Mouse (Mus musculus) cerebellum, postnatal 25 days (tissue): ENCODE measurements around the gene Gm27021.
A peak's percentile ranks its signal among the peaks of the same experiment; 100 is the strongest.

Source experiments
- DNase-seq, 2 experiments: peaks; one replicate each; pipeline ENCODE4 v3.0.0; 2021; ENCODE audit warnings: mixed read lengths in 2 of 2

Gene Gm27021

DNA sequence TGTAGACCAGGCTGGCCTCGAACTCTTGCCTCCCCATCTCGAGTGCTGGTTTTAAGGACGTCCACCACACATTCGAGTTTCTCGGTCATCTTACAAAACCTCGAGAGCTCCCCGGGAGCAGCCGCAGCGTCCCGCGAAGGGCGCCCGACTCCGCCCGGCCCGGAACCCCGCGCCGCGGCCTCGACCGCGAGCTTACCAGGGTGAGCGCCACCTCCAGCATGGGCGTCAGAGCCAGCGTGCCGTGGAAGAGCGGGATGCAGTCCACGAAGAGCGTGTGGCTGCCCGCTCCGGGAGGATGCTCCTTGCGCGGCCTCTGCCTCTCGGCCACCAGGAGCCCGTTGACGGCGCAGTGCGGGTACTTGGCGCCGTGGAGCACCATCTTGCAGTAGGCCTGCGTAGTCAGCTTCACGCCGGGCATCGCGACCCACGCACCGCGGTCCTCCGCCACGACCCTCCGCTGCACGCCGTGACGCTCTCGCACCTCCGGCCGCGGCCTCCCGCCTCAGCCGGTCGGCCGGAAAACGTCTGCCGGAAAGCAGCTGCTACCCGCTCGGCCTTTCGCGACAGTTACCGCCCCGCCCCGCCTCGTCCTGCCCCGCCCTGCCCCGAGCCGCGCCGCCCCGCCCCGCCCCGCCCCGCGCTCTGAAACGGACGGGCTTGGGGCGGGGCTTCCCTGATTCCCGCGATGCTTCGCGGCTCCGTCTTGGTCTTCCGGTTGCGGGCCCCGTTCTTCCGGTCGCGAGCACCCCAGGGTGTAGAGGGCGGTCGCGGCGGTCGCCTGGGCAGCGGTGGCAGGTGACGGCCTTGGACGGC is at the start of gene Gm27021, which contains the start of gene Cox4i1:
TSS of gene Gm27021 (minus strand) at position 519 of the 813 bp plus-strand sequence.
TSS of gene Cox4i1 (plus strand) at position 662 of the 813 bp plus-strand sequence.
- DNase-seq: peak; percentile 94 to 98

- no peak for DNase-seq
Observed at GRCm38 (mm10) chr8:120715996-120716680, 48.3 kb upstream of the Gm27021 start.

- no peak for DNase-seq
Observed at GRCm38 (mm10) chr8:120715200-120715599, 47.3 kb upstream of the Gm27021 start.

DNA sequence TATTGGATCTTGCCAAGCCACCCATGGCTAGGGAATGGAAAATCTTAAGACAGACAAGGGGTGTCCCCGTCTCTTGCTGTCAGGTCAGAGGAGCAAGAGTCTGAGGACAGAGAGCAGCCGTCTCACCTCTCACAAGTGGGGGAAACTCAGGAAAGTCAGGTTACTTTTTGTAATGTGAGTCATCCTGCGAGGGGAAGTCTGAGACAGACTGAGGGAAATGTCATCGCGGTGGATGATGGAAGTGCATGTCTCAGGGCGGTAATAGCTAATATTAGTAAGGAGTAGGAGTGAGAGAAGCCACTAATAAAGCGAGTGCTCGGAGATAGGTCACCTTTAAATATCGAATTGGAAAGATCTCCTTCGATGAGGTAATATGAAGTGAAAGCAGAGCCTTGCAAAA is 41.3 kb upstream of the Gm27021 start:
- DNase-seq: no peak

DNA sequence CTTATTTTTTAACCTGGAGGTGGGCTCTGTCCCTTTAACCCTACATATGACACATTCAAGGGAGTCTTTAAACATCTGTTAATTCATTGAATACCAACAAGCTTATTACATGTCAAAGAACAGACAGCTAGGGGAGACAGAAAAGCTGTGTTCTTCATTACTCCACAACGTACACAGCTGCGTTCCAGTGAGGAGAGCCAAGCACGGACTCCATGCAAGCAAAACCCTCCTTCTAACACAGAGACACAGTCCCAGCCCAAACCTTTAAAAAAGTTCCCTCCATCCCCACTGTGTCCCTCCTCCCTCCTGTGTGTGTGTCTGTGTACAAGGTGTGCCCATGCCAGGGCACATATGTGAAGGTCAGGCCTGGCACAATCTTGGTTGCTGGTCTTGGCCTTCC is 38.3 kb upstream of the Gm27021 start:
- DNase-seq: no peak

DNA sequence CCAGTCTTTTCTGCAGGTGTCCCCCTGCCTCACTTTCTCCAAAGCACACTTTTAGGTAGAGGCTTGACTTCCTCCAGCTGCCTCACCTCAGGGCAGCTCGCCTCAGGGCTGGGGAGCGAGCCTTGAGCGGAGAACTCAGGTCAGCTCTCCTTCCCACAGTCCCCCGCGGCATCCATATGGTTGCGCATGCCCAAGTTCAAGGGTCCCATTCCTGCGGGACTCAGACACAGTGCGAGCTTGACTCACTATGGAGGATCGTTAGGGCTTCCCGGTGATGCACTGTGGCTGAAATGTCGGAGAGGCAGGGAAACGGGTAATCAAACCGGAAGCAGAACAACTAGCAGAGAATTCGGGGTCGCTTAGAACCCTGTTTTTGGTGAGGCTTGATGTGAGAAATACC is 37.3 kb upstream of the Gm27021 start:
- no peak for DNase-seq

DNA sequence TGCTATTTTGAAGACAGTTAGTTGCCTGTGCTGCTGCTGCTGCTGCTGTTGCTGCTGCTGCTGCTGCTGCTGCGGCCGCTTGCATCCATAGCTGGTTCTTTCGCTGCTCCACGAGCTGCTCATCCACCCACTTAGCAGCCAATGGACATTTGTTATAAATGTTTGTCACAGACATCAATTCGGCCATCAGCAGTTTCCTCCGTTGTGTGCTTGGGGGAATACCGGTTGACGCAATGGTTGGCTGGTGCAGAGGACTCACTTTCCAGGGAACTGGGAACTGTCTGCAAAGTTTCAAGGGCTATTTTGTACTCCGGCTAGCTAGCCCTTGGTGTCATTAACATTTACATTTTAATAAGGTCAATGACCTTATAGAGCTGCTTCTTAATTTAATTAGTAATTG is 36.3 kb upstream of the Gm27021 start:
- no peak for DNase-seq

- DNase-seq: peak; percentile 34 to 50
Observed at GRCm38 (mm10) chr8:120701758-120702465, 34.0 kb upstream of the Gm27021 start.

DNA sequence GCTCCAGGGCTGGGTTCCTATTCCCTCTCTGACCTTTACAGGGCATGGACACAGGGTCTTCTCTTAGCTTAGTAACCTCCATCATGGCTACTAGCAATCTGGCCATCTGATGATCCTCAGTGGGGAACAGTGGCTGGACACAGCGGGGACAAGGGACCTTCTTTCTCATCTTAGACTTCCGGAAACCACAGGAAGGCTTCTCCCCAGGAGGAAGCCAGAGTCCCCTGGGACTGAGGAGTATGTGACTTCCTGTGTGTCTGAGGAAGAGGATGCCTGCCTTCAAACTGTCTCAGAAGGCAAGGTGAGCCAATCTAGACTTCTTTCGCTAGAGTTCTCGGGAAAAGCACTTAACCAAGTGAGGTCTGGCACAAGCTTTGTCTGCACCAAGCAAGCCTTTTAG is 32.2 kb upstream of the Gm27021 start:
- DNase-seq: no peak

- no peak for DNase-seq
Observed at GRCm38 (mm10) chr8:120699565-120699964, 31.7 kb upstream of the Gm27021 start.

- no peak for DNase-seq
Observed at GRCm38 (mm10) chr8:120699079-120699478, 31.2 kb upstream of the Gm27021 start.

DNA sequence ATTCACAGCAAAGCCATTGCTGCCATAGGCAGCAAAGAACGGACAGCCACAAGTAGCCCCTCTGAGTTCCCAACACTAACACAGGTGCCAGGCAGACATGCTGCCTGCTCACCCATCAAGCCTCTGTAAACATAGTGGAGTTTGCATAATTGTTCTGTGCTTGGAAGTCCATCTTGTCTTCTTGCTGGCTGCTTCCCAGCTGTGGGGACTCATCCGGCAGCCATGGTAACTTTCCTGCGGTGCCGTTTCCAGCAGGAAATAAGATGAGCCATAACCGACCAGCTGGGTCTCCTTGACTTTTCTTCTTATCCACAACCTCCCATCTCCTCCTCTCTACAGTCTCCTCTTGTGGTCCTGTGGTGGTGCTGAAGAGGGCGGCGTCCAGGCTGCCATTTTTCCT is 30.5 kb upstream of the Gm27021 start:
- no peak for DNase-seq

DNA sequence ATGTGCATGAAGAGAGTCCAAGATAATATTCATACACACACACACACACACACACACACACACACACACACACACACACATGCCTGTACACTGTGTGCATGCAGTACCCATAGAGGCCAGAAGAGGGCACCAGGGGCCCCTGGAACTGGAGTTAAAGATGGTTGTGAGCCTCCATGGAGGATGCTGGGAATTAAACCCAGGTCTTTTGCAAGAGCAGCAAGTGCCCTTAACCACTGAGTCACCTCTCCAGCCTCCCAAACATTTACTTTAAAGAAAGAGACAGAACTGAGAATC is 30.0 kb upstream of the Gm27021 start:
- peak in 1 of 2 experiments; percentile 33 for DNase-seq

- DNase-seq: peak; percentile 40 to 65
Observed at GRCm38 (mm10) chr8:120697154-120697978, 29.5 kb upstream of the Gm27021 start.

DNA sequence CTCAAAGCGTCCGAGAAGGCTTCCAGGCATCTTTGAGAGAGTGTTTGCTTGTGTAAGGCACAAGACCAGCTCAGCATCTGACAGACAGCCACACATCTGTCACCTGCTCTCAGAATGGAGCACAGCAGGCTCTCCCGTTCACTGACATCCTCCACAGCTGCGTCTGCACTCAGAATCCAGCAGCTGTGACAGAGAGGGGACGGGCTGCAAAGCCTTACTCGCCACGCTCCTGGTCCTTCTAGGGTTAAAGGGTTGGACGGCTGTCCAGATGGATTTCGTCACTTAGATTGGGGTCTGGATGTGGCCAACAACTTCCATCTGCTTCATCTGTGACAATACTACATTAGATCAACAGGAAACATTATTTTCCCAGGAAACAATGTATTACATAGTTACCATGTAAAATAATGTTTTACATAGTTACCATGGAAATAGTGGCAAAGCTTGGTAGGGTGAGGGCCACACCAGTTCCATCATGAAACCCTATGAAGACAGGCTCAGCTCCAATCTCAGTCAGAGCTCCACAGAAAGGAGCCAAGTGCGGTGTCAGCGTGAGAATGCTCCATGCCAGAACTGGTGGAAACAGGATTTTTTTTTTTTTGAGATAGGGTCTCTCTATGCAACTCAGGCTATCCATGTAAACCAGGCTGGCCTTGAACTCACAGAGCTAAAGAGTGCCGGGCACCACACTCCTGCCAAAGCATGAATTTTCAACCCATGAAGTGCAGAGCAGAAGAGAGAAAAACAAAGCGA is 28.7 kb upstream of the Gm27021 start:
- no peak for DNase-seq

DNA sequence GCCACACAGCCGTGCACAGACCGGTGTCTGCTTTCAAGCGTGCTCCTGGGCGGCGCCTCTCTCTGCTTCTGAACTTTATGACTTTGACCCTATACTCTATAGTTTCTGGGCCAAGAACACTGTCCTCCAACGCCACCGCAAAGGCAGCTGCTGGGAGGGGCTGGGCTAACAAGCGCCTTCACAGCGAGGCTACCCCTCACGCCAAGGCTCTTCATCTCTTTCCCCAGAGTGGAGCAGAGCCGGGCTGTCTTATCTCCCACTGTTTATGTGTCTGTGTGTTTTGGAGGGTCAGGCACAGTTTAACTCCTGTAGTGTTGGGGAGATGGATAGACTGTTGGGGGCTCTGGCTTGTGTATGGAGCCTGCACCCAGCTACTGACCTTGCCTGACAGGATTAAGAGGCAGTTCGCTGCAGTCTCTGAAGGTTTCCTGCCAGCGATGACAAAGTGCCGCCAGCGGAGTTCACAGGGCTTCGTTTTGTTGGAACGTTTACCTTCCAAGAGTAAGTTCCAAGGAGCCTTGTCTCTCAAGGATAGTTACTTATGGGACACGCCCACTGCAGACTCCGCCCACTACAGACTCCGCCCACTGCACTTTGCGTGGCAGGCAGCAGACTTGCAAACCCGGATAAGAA is 26.1 kb upstream of the Gm27021 start:
- no peak for DNase-seq

GRCm38 (mm10) chr8:120692934-120693333 is 25.1 kb upstream of the Gm27021 start:
- DNase-seq: no peak

DNA sequence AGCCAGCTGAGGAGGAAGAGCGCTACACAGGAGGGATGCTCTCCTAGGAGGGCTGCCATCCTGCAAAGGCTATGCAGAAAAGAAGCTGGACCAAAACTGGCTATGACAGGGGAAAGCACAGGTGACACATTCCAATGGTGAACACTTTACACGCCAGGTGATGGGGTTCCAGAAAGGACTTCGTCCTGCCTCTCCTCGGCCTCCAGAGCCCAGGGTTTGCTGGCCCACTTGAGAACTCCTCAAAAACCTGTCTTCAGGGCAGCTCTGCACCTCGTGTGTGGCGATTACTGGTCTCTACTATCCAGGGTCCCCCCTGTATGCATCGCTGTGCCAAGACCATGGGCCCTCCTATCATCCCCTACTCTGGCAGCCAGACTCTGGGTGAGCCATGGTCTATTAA is 20.6 kb upstream of the Gm27021 start:
- DNase-seq: no peak

DNA sequence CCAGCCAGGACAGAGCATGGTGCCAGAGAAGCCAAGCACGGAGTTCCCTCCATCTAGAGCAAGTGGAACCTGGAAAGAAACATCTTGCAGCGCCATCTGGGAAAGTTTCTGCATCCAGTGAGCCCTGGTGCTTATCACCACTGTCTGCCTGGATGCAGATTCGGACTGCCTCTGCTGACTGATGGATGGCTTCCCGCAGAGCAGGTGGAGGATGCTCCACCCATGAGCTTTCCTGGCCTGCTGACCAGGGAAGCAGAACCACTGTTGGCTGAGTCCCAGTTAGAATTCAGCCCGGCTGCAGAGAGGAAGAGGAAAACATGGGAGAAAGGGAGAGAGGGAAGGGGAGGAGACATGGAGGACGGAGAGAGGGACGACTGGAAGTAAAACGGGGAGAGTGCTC is 19.9 kb upstream of the Gm27021 start:
- no peak for DNase-seq

- no peak for DNase-seq
Observed at GRCm38 (mm10) chr8:120686576-120686975, 18.7 kb upstream of the Gm27021 start.

GRCm38 (mm10) chr8:120686051-120686450 is 18.2 kb upstream of the Gm27021 start:
- DNase-seq: no peak

DNA sequence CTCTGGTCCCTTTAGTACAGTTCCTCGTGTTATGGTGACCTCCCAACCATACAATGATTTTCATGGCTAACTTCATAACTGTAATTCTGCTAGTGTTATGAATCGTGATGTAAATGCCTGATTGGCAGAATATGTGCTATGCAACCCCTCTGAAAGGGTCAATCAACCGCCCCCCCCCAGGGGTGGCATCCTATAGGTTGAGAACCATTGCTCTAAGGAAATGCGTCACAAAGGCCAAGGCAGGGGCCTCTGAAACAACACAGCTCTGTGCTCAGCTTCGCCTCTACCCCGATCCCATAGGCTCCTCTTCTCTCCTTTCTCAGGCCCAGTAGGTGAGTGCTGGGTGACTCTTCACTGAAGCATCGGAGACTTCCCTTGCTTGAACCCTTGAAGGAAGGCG is 17.7 kb upstream of the Gm27021 start:
- DNase-seq: no peak
